Mouse (Mus musculus) kidney, adult 2 months (tissue): ENCODE measurements around the gene Bsg. TPM values are rescaled to one million over a fixed set of nuclear protein-coding genes. Genes with fewer than 3 reads are reported as not detected.

Experiments used
- DNase-seq: peaks from one replicate; pipeline ENCODE4 v3.0.0; 2021
- H3K27ac ChIP-seq: fragments of 200-500 bp; 2 replicates; pipeline ENCODE4 v1.5.1; 2012; ENCODE audit warnings: low read depth, low read length, control low read depth, inconsistent platforms; ENCODE audit not compliant: insufficient read depth
- H3K27me3 ChIP-seq: fragments of 200-500 bp; replicated peaks from 2 replicates; pipeline ENCODE4 v1.6.1; 2012; ENCODE audit warnings: mild to moderate bottlenecking, moderate library complexity, low read length, inconsistent platforms; ENCODE audit not compliant: control insufficient read depth, insufficient read depth
- H3K36me3 ChIP-seq: fragments of 200-500 bp; 2 replicates; pipeline ENCODE4 v1.6.1; 2012; ENCODE audit warnings: mild to moderate bottlenecking, moderate library complexity, low read length, inconsistent platforms; ENCODE audit not compliant: control insufficient read depth, insufficient read depth
- H3K4me1 ChIP-seq: fragments of 200-500 bp; 2 replicates; pipeline ENCODE4 v1.6.1; 2011; ENCODE audit warnings: low read length; ENCODE audit not compliant: control insufficient read depth, insufficient read depth
- H3K4me3 ChIP-seq: fragments of 200-500 bp; 2 replicates; pipeline ENCODE4 v1.5.1; 2011; ENCODE audit warnings: mild to moderate bottlenecking, low read depth, low read length, control low read depth; ENCODE audit not compliant: insufficient read depth
- CTCF ChIP-seq: fragments of 200-500 bp; conservative IDR thresholded peaks from 2 replicates; pipeline ENCODE4 v1.5.1; 2011; ENCODE audit warnings: low read depth, mild to moderate bottlenecking, control low read depth, low read length, moderate library complexity, mixed read lengths; ENCODE audit not compliant: insufficient read depth, insufficient read length
- POLR2A ChIP-seq: fragments of 200-500 bp; IDR thresholded peaks from one replicate; pipeline ENCODE4 v1.6.1; 2011; ENCODE audit warnings: low read depth, low read length, control low read depth
- WGBS: fragments of 180-500 bp; shearing (Covaris S2); methylation state at CpG from one replicate; pipeline ENCODE4 v1.1.7; 2018; 5-methylcytosine and 5-hydroxymethylcytosine counted together
- polyA plus RNA-seq: library from polyadenylated mRNA; depleted of rRNA; stranded (reverse); fragments of >200 nt; gene quantifications from 2 replicates; pipeline ENCODE4 v1.2.3, GENCODE M21; 2012

Bsg gene
- polyA plus RNA-seq, 1 experiment: 825 TPM

DNA sequence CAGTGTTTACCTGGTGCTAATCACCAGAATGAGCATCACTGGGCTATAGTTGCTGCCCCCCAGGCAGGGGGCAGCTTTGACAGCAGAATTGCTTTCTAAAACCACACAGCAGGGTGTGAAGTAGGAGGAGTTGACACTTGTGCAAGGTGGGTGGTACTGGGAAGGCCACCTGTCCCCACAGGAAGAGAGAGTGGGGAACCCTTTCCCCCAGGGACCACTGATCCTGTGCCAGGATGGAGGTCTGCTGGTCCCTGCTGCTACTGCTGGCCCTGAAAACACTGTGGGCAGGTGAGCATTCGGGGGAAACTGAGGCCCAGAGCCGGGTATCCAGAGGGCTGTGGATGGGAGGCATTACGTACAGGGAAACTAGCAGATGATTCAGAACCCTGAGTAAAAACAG is 15.1 kb upstream of the Bsg start:
- H3K36me3 ChIP-seq: no peaks in the 10 kb centered on the region
- WGBS: 88% methylated on average over 3 of the region's 3 CpGs
- H3K4me3 ChIP-seq: no peak overlapping the region
- no peak overlapping the region for H3K27ac ChIP-seq
- DNase-seq: no peak
- no peak for TF ChIP-seq CTCF
- no peak for TF ChIP-seq POLR2A
- H3K4me1 ChIP-seq: no peaks in the 10 kb centered on the region
- no peaks in the 10 kb centered on the region for H3K27me3 ChIP-seq

- no peaks in the 10 kb centered on the region for H3K36me3 ChIP-seq
- H3K27ac ChIP-seq: no peak overlapping the region
- no peak overlapping the region for H3K4me3 ChIP-seq
- 98% methylated on average over 2 of the region's 2 CpGs for WGBS
- H3K4me1 ChIP-seq: no peaks in the 10 kb centered on the region
- DNase-seq: no peak
- no peaks in the 10 kb centered on the region for H3K27me3 ChIP-seq
- TF ChIP-seq CTCF (no peak), POLR2A (no peak)
These were observed 12.2 kb upstream of the Bsg start for GRCm38 (mm10) chr10:79691986-79692548.

GRCm38 (mm10) chr10:79693580-79694378 is 10.5 kb upstream of the Bsg start:
- no peak overlapping the region for H3K27ac ChIP-seq
- no peaks in the 10 kb centered on the region for H3K36me3 ChIP-seq
- no peak for DNase-seq
- 78% methylated on average over 12 of the region's 12 CpGs for WGBS
- H3K4me3 ChIP-seq: no peak overlapping the region
- no peaks in the 10 kb centered on the region for H3K27me3 ChIP-seq
- TF ChIP-seq POLR2A: no peak
- TF ChIP-seq CTCF: no peak
- H3K4me1 ChIP-seq: no peaks in the 10 kb centered on the region

- Histone ChIP-seq H3K36me3 (no peaks in the 10 kb centered on the region), H3K27me3 (no peaks in the 10 kb centered on the region), H3K27ac (no peak overlapping the region), H3K4me1 (no peaks in the 10 kb centered on the region), H3K4me3 (no peak overlapping the region)
- WGBS: 83% methylated on average over 6 of the region's 6 CpGs
- TF ChIP-seq POLR2A (no peak), CTCF (no peak)
- DNase-seq: no peak
These were observed 10.0 kb upstream of the Bsg start for GRCm38 (mm10) chr10:79694379-79694655.

DNA sequence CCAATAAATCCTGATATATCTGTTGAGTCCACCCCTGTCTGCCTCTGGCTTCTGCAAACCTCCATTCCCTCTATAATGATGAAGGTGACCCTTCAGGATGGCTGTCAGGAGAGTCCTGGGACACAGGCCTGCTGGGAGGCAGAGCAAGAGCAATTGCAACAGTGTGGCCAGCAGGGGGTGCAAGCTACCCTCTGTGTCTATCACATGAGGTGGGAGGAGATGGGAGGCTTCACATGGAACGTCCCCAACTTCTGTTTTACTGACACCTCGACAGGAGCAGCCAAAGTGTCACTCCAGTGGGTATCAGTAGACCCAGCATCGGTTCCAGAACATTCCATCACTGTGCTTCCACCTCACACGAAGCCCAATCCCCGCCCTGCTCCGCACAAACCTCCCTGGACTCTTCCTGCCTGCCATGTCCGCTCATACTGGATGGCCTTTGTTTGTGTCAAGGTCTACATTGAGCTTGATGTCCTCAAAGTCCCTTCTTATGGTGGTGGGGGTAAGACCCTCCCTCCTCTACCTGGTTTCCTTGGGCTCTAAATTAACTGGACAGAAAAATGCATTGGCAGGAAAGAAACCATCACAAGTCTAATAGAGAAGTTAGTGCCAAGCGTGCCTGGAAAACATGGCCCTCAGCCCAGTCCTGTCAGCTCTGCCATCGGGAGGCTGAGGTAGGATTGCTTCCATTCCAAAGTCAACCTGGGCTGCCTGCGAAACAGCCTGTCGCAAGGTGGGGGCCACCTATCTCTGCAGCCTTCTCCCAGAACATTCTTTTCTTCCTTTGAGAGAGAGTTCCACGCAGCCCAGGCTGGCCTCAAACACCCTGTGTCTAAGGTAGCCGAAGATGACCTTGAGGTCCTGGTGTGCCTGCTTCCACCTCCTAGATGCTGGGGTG is 8.8 kb upstream of the Bsg start:
- H3K4me3 ChIP-seq: no peak overlapping the region
- no peaks in the 10 kb centered on the region for H3K27me3 ChIP-seq
- no peak overlapping the region for H3K27ac ChIP-seq
- DNase-seq: peak; percentile 80
- H3K4me1 ChIP-seq: no peaks in the 10 kb centered on the region
- WGBS: 44% methylated on average over 13 of the region's 13 CpGs
- H3K36me3 ChIP-seq: no peaks in the 10 kb centered on the region
- TF ChIP-seq CTCF (peak; percentile 93), POLR2A (no peak)

DNA sequence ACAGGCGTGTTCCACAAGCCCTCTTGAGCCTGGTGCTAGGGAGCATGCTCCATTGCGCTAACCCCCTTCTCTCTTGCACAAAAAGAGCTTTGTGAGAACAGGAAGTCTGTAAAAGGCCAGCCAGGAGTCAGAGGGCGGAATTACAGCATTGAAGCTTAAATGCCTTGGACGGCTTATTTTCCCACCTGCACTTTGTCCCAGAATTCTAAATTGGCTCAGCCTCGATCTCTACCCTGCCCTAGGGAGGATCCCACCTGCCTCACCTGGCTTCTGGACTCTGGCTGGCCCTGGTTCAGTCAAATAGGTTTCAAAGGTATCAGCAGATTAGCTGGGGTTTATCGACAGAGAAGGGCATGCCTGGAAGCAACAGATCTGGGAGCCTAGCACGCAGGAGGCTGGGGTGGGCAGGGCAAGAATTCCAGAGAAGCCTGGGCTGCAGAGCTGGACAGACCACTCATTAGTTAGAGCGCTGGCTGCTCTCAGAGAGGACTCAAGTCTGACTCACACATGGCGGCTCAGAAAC is 8.1 kb upstream of the Bsg start:
- TF ChIP-seq CTCF: no peak
- Histone ChIP-seq H3K4me3 (no peak overlapping the region), H3K4me1 (no peaks in the 10 kb centered on the region), H3K27me3 (no peaks in the 10 kb centered on the region), H3K36me3 (no peaks in the 10 kb centered on the region), H3K27ac (0 out of 2 replicates have a peak overlapping the region, but pooled peaks have one; percentile 6)
- no peak for DNase-seq
- WGBS: 34% methylated on average over 9 of the region's 9 CpGs

GRCm38 (mm10) chr10:79697916-79698315 is 6.4 kb upstream of the Bsg start:
- DNase-seq: no peak
- no peaks in the 10 kb centered on the region for H3K4me1 ChIP-seq
- TF ChIP-seq CTCF (no peak), POLR2A (no peak)
- H3K27me3 ChIP-seq: no peaks in the 10 kb centered on the region
- H3K4me3 ChIP-seq: no peak overlapping the region
- no peaks in the 10 kb centered on the region for H3K36me3 ChIP-seq
- WGBS: 63% methylated on average over 6 of the region's 6 CpGs
- no peak overlapping the region for H3K27ac ChIP-seq
